Mouse (Mus musculus) splenic B cell, adult 2 months (primary cell): Measurements from ENCODE around the gene Klhdc8b.

Experiments
- DNase-seq: peaks from one replicate; pipeline ENCODE4 v3.0.0-alpha.2; 2011; ENCODE audit warnings: low read depth, low spot score
- H3K27me3 ChIP-seq: 2 replicates; pipeline ENCODE4 v1.6.1; 2012; ENCODE audit warnings: mild to moderate bottlenecking, low read length, moderate library complexity, mixed read lengths; ENCODE audit not compliant: control insufficient read depth, poor library complexity, insufficient read depth, severe bottlenecking
- H3K36me3 ChIP-seq: 2 replicates; pipeline ENCODE4 v1.6.1; 2012; ENCODE audit warnings: mild to moderate bottlenecking, low read length, moderate library complexity, mixed read lengths; ENCODE audit not compliant: control insufficient read depth, poor library complexity, insufficient read depth, severe bottlenecking

Klhdc8b gene

GRCm38 (mm10) chr9:108450292-108451169 is 10.8 kb downstream of the Klhdc8b start:
- no peak for DNase-seq
- Histone ChIP-seq H3K36me3 (no peaks in the 10 kb centered on the region), H3K27me3 (no peaks in the 10 kb centered on the region)

- H3K27me3 ChIP-seq = no peaks in the 10 kb centered on the region
- no peak for DNase-seq
- no peaks in the 10 kb centered on the region for H3K36me3 ChIP-seq
Measured at GRCm38 (mm10) chr9:108449860-108450259, 11.5 kb downstream of the Klhdc8b start.

DNA sequence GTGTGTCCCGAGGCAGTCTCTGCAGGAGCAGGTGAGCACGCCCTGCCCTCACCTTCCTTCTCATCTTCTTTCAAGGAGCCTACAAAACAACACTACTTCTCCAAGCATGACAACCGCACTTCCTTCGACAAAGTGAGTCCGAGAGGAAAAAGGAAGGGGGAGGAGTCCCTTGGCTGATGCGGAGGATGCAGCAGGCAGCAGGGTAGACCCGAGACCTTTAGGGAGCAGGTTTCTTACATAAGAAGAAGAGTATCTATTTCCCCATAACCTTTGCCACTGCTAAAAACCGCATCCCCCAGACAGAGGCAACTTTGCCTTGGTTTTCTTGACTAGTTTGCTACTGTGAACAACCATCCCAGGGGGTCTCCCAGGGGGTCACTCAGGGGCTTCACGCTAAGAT is 16.3 kb downstream of the Klhdc8b start:
- no peaks in the 10 kb centered on the region for H3K36me3 ChIP-seq
- peak; percentile 48 for DNase-seq
- no peaks in the 10 kb centered on the region for H3K27me3 ChIP-seq

- H3K27me3 ChIP-seq = no peaks in the 10 kb centered on the region
- DNase-seq = no peak
Measured at GRCm38 (mm10) chr9:108441236-108441919, 20.0 kb downstream of the Klhdc8b start.

GRCm38 (mm10) chr9:108440485-108440884 is 20.9 kb downstream of the Klhdc8b start:
- DNase-seq = no peak
- no peaks in the 10 kb centered on the region for H3K27me3 ChIP-seq
- H3K36me3 ChIP-seq = no peaks in the 10 kb centered on the region

More at GRCm38 (mm10) chr9:108441236-108441919, 20.0 kb downstream of the Klhdc8b start:
- no peaks in the 10 kb centered on the region for H3K36me3 ChIP-seq

DNA sequence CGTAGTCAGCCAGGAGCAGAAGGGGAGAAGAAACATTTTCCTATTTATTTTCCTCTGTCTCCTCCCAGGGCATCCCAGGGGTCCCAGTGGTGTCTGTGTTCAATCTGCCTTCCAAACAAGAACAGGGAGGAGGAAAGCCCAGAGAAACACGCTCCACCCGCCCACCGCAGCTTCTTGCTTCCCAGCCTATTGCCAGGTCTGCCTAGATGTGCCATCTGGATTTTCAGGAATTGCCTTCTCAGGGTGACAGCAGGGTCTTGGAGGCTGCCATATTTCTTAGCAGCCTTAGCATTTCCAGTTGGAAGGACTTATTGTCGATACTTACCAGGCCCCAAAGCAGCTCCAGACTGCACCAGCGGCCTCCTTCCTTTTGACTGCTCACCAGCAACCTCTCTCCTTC is 22.2 kb downstream of the Klhdc8b start:
- Histone ChIP-seq H3K27me3 (no peaks in the 10 kb centered on the region), H3K36me3 (no peaks in the 10 kb centered on the region)
- DNase-seq = no peak

GRCm38 (mm10) chr9:108436182-108436581 is 25.2 kb downstream of the Klhdc8b start, which contains the start of gene BC048562:
Gene BC048562, plus strand, starts transcription at chr9:108436482.
- no peaks in the 10 kb centered on the region for H3K27me3 ChIP-seq
- H3K36me3 ChIP-seq = no peaks in the 10 kb centered on the region
- DNase-seq = no peak

DNA sequence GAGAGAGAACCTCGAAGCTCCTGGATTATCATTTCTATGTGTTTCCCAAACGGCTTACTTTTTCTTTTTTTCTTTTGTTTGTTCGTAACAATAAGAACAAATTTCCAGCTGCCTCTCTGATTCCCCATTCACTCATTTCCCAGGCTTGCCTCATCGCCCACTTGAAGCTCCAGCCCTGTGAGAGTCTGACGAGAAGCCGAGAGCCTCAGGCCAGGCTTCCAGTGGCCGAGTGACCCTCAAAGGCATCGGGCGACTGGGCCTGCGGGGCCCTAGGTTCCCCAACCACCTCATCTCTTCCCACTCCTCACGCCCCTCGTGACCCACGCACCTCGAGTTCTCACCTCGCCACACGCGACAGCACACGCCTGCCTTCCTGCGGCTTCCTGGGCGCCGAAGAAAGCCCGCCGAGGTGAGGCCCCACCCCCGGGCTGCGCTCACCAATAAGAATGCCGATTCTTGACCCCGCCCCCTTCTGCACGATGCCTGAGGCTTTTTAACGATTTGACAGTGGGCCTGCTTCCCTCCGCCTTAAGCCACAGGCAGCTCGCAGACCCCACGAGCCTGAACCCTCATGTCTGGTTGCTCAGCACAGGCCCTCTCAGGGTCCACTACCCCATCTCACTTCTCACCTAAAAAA is 29.8 kb downstream of the Klhdc8b start:
- no peaks in the 10 kb centered on the region for H3K27me3 ChIP-seq
- peak; percentile 46 for DNase-seq
- no peaks in the 10 kb centered on the region for H3K36me3 ChIP-seq

DNA sequence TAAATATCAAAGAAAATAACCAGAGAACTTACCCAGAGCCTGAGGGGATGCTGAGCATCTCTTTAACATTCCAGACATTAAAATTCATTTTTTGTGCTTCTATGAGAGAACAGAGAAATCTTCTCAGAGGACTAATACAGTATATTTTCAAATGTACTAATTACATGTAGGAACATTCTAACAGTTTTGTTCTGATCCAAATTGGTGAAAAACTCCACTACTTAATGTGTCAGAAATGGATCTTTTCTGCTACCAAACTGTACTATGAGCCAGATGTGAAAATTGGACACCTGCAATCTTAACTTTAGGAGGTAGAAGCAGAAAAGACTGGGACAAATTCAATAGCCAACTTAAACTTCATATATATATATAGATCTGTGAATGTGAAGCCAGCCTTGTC is 33.0 kb downstream of the Klhdc8b start, which contains the start of gene Ccdc36:
TSS of gene Ccdc36 (minus strand) at position 101 of the 400 bp plus-strand sequence.
- DNase-seq = no peak
- H3K36me3 ChIP-seq = no peaks in the 10 kb centered on the region
- H3K27me3 ChIP-seq = no peaks in the 10 kb centered on the region

DNA sequence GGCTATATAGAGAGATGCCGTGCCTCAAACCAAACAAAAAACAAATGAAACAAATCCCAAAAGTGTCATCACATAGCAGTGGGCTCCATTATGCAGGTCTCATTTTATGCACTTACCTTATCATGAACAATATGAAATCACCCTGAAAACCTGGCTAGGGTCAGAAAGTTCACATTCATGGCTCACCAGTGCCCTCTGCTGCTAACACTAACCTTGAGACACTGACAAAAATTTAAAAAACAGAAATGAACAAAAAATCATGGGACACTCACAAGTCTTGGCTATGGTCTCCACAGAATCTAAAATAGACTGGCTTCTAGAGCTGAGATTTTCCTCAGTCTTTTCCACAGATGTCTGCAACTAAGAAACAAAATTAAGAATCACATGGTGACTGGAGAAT is 49.2 kb downstream of the Klhdc8b start:
- no peaks in the 10 kb centered on the region for H3K36me3 ChIP-seq
- H3K27me3 ChIP-seq = no peaks in the 10 kb centered on the region; the same call in 1 of the 2 replicates
- DNase-seq = peak; percentile 50

- DNase-seq = no peak
- Histone ChIP-seq H3K36me3 (no peaks in the 10 kb centered on the region), H3K27me3 (no peaks in the 10 kb centered on the region; the same call in 1 of the 2 replicates)
Measured at GRCm38 (mm10) chr9:108411381-108411942, 49.9 kb downstream of the Klhdc8b start.

GRCm38 (mm10) chr9:108409535-108409934 is 51.8 kb downstream of the Klhdc8b start:
- Histone ChIP-seq H3K27me3 (no peaks in the 10 kb centered on the region; the same call in 1 of the 2 replicates), H3K36me3 (no peaks in the 10 kb centered on the region)
- DNase-seq = no peak

GRCm38 (mm10) chr9:108404451-108404850 is 56.9 kb downstream of the Klhdc8b start:
- H3K27me3 ChIP-seq = no peaks in the 10 kb centered on the region; the same call in 1 of the 2 replicates
- DNase-seq = no peak
- H3K36me3 ChIP-seq = no peaks in the 10 kb centered on the region

DNA sequence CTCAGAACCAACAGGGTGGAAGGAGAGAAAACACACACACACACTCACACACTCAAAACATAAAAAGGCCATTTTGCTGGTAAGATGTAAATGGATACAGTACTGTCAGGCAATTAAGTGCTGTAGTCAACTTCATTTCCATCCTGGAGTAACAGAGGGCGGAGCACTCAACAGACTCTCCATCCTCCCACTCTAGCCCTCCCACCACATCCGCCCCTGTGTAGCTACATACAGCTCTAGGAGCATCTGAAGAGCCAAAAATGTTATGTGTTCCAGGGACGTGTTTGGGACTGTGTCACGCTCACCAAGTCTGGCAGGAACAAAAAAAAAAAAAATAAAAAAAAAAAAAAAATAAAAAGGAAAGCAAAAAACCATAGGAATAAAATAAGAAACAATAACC is 58.3 kb downstream of the Klhdc8b start:
- Histone ChIP-seq H3K27me3 (no peaks in the 10 kb centered on the region; the same call in 1 of the 2 replicates), H3K36me3 (no peaks in the 10 kb centered on the region)
- no peak for DNase-seq
